Mouse (Mus musculus): ENCODE data around the gene Fam50a. TPM values are rescaled to one million over a fixed set of nuclear protein-coding genes. Genes with fewer than 3 reads are reported as not detected.
A peak's percentile ranks its signal among the peaks of the same experiment; 100 is the strongest.

Fam50a gene
- polyA plus RNA-seq, 1 experiment from 2014 or later, result 68.1 TPM

GRCm38 (mm10) chrX:74282395-74283091, 30.3 kb upstream of the Fam50a start:
- 19% methylated on average over 39 of the region's 39 CpGs for WGBS
- Histone ChIP-seq H3K9me3 (no peaks in the 10 kb centered on the region), H3K4me2 (peak overlapping the region; percentile 69), H3K36me3 (no peaks in the 10 kb centered on the region), H3K27me3 (peaks cover 17% of the 10 kb centered on the region), H3K27ac (peak overlapping the region; percentile 84), H3K9ac (replicated peaks) (peak overlapping the region; percentile 73), H3K4me3 (replicated peaks) (peak overlapping the region; percentile 60), H3K4me1 (replicated peaks) (peaks cover 10% of the 10 kb centered on the region; the same call in 1 of the 2 replicates)
- peak; percentile 63 for ATAC-seq (ENCODE audit: insufficient number of reproducible peaks, insufficient read depth, low FRiP score, low TSS enrichment, low read depth)

DNA sequence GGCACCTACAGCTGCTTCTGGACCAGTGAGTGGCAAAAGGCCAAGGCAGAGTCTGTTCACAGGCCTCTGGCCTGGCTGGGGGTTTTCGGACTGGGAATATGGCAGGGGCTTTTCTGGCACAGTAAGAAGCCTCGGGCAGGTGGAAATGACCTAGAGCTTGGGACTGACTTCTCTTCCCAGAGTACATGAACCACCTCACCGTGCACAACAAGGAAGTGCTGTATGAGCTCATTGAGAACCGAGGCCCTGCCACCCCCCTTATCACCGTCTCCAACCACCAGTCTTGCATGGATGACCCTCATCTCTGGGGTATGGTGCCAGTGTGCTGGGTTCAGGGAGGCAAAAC, 29.8 kb upstream of the Fam50a start:
- Histone ChIP-seq H3K27me3 (peaks cover 17% of the 10 kb centered on the region), H3K9ac (replicated peaks) (peak overlapping the region; percentile 73), H3K4me3 (replicated peaks) (peak overlapping the region; percentile 60), H3K9me3 (no peaks in the 10 kb centered on the region), H3K27ac (peak overlapping the region; percentile 84; the same call in 1 of the 2 replicates), H3K4me1 (replicated peaks) (peaks cover 10% of the 10 kb centered on the region; the same call in 1 of the 2 replicates), H3K36me3 (0 out of 2 replicates have a peak, but pooled peaks cover under 1% of the 10 kb centered on the region), H3K4me2 (peak overlapping the region; percentile 69)
- ATAC-seq (ENCODE audit: insufficient number of reproducible peaks, insufficient read depth, low FRiP score, low TSS enrichment, low read depth), result peak; percentile 7; the same call in 1 of the 2 replicates
- WGBS, result 32% methylated on average over 5 of the region's 5 CpGs

GRCm38 (mm10) chrX:74293431-74293830, 19.4 kb upstream of the Fam50a start:
- 77% methylated on average over 4 of the region's 4 CpGs for WGBS
- no peaks in the 10 kb centered on the region for H3K27me3 ChIP-seq
- no peak overlapping the region for H3K4me2 ChIP-seq
- no peaks in the 10 kb centered on the region for H3K4me1 ChIP-seq (replicated peaks)
- H3K9me3 ChIP-seq, result no peaks in the 10 kb centered on the region
- ATAC-seq (ENCODE audit: insufficient number of reproducible peaks, insufficient read depth, low FRiP score, low TSS enrichment, low read depth), result no peak
- no peak overlapping the region for H3K4me3 ChIP-seq (replicated peaks)
- H3K27ac ChIP-seq, result no peak overlapping the region
- no peak overlapping the region for H3K9ac ChIP-seq (replicated peaks)
- H3K36me3 ChIP-seq, result peaks cover 18% of the 10 kb centered on the region

DNA sequence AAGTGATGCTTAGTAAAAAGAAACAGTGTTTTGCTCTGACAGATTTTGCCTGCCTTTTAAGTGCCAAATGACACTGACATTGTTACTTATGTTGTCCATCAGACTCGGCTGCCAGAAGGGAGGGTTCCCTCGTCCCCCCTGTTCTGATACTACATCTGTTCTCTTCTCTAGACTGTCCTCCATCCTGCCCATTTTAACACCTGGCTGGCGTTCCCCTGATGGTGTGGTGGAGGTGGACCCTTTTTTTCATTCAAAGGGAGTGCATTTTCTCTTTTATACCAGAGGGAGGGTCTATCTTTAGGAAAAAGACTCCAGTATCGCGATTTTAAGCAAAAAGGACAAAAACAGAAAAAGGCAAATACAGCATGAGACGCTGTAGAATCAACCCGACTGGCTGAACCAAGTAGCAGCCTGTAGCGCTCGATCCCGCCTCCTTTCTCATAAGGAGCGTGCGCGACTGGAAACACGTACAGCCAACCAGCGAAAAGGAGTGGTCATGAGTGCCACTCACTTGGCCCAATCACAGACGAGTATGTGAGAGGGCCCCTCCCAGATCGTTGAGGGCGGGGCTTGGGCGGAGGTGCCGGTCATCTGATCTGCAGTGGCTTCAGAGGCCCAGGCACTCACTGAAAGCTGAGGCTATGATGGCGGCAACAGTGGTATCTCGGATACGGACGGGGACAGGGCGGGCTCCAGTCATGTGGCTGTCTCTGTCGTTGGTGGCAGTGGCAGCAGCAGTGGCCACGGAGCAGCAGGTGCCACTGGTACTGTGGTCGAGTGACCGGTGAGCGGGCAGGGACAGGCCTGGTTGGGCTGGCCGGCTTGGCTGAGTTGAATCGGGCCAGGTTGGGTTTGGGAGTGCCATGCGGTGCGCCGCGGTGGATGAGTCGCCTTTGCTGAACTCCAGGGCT, 16.0 kb upstream of the Fam50a start, which contains the start of gene Atp6ap1:
TSS of gene Atp6ap1 (plus strand) at position 560 of the 911 bp plus-strand sequence.
- H3K27ac ChIP-seq, result peak within 1 kb of the TSS; percentile 62; the same call in 1 of the 2 replicates
- H3K4me2 ChIP-seq, result peak within 1 kb of the TSS; percentile 63
- H3K36me3 ChIP-seq, result peaks cover 22% of the 10 kb centered on the region
- WGBS, result 13% methylated on average over 37 of the region's 37 CpGs
- no peaks in the 10 kb centered on the region for H3K4me1 ChIP-seq (replicated peaks)
- H3K27me3 ChIP-seq, result no peaks in the 10 kb centered on the region; the same call in 1 of the 2 replicates
- no peaks in the 10 kb centered on the region for H3K9me3 ChIP-seq
- ATAC-seq (ENCODE audit: insufficient number of reproducible peaks, insufficient read depth, low FRiP score, low TSS enrichment, low read depth), result peak; percentile 96
- peak within 1 kb of the TSS; percentile 62 for H3K4me3 ChIP-seq (replicated peaks)
- peak within 1 kb of the TSS; percentile 67 for H3K9ac ChIP-seq (replicated peaks)

GRCm38 (mm10) chrX:74298348-74298747, 14.5 kb upstream of the Fam50a start:
- no peak overlapping the region for H3K27ac ChIP-seq
- WGBS, result 100% methylated on average over 1 of the region's 1 CpGs
- no peaks in the 10 kb centered on the region; the same call in 1 of the 2 replicates for H3K27me3 ChIP-seq
- no peak overlapping the region for H3K9ac ChIP-seq (replicated peaks)
- no peak overlapping the region for H3K4me2 ChIP-seq
- no peak for ATAC-seq (ENCODE audit: insufficient number of reproducible peaks, insufficient read depth, low FRiP score, low TSS enrichment, low read depth)
- peaks cover 38% of the 10 kb centered on the region for H3K36me3 ChIP-seq
- no peaks in the 10 kb centered on the region for H3K4me1 ChIP-seq (replicated peaks)
- H3K9me3 ChIP-seq, result no peaks in the 10 kb centered on the region
- no peak overlapping the region for H3K4me3 ChIP-seq (replicated peaks)

DNA sequence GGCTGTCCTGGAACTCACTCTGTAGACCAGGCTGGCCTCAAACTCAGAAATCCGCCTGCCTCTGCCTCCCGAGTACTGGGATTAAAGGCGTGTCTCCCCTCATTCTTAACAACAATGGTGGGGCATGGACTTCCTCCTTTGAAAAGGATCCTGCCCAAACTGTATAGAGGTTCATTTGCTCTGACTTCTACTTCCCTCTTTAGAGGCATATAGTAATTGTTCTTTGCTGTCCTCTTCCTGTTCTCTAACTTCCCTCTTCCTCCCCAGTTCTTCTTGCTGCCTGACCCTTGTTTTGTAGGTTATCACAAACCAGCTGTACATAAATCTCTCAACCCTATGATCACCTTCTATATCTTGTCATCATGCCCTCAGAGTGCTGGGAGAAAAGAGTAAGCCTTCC, 13.1 kb upstream of the Fam50a start:
- H3K9me3 ChIP-seq, result no peaks in the 10 kb centered on the region
- ATAC-seq (ENCODE audit: insufficient number of reproducible peaks, insufficient read depth, low FRiP score, low TSS enrichment, low read depth), result no peak
- 76% methylated on average over 3 of the region's 3 CpGs for WGBS
- no peak overlapping the region for H3K4me3 ChIP-seq (replicated peaks)
- no peak overlapping the region for H3K4me2 ChIP-seq
- H3K4me1 ChIP-seq (replicated peaks), result no peaks in the 10 kb centered on the region
- no peak overlapping the region for H3K9ac ChIP-seq (replicated peaks)
- no peak overlapping the region for H3K27ac ChIP-seq
- peaks cover 45% of the 10 kb centered on the region for H3K36me3 ChIP-seq
- H3K27me3 ChIP-seq, result no peaks in the 10 kb centered on the region; the same call in 1 of the 2 replicates

- Histone ChIP-seq H3K9me3 (no peaks in the 10 kb centered on the region), H3K36me3 (peaks cover 73% of the 10 kb centered on the region), H3K4me2 (peak within 1 kb of the TSS; percentile 75), H3K4me3 (replicated peaks) (peak within 1 kb of the TSS; percentile 58), H3K4me1 (replicated peaks) (no peaks in the 10 kb centered on the region; the same call in 1 of the 2 replicates), H3K9ac (replicated peaks) (peak within 1 kb of the TSS; percentile 68), H3K27ac (peak within 1 kb of the TSS; percentile 90), H3K27me3 (no peaks in the 10 kb centered on the region)
- ATAC-seq (ENCODE audit: insufficient number of reproducible peaks, insufficient read depth, low FRiP score, low TSS enrichment, low read depth), result peak; percentile 50
- WGBS, result 16% methylated on average over 37 of the region's 41 CpGs
Measured at GRCm38 (mm10) chrX:74304867-74305700, 7.7 kb upstream of the Fam50a start, which contains the start of gene Gdi1. Gene Gdi1, plus strand, starts transcription at chrX:74304998.

DNA sequence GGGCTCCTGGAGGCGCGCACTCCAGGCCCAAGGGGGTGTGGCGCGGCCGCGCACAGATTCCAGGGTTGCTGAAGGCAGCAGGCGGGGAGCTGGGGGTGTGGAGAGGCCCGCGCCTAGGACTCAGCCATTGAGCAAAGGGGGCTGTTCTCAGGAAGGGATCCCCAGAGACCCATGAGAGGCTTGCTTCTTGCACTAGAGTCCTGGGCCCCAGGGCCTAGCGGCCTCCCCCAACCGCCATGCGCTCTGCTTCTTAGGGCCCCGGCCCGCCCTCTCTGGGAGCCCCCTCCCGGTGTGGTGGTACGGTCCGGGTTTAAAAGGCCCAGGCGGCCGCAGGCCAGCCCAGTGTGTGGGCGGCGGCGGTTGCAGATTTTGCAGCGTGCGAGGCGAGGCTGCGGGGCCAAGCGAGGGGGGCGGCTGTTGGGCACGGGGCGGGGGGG, 15.9 kb downstream of the Fam50a start, which contains the start of gene Plxna3:
TSS of gene Plxna3 (plus strand) at position 342 of the 437 bp plus-strand sequence.
- H3K4me2 ChIP-seq, result peak within 1 kb of the TSS; percentile 66
- peak within 1 kb of the TSS; percentile 60 for H3K9ac ChIP-seq (replicated peaks)
- no peaks in the 10 kb centered on the region for H3K27me3 ChIP-seq
- peak within 1 kb of the TSS; percentile 80; the same call in 1 of the 2 replicates for H3K27ac ChIP-seq
- WGBS, result 13% methylated on average over 29 of the region's 30 CpGs
- H3K4me3 ChIP-seq (replicated peaks), result peak within 1 kb of the TSS; percentile 49
- ATAC-seq (ENCODE audit: insufficient number of reproducible peaks, insufficient read depth, low FRiP score, low TSS enrichment, low read depth), result peak; percentile 92
- H3K4me1 ChIP-seq (replicated peaks), result no peaks in the 10 kb centered on the region; the same call in none of the 2 replicates
- no peaks in the 10 kb centered on the region for H3K9me3 ChIP-seq
- H3K36me3 ChIP-seq, result peaks cover 19% of the 10 kb centered on the region; the same call in 1 of the 2 replicates

DNA sequence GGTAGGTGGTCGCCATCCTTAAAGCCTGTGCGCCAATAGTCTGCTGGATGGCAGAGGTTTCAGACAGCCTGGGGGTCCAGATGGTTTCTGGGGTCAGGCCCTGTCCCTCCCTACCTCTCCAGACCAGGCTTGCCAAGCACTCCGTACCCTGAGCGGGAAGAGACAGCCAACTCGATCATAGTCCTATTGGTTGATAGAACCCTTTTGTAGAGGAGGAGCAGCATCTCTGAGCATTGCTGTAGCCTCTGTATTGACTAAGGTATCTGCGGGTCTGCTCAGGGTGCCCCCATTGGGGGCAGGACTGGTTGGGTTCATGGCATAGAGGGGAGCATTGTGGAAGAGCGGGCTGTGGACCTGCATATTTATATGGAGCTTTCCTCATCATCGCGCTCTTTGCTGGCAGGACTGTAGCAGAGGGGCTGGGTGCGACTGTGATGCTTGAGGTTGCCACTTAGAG, 16.4 kb downstream of the Fam50a start:
- peak overlapping the region; percentile 66 for H3K4me2 ChIP-seq
- H3K4me3 ChIP-seq (replicated peaks), result peak overlapping the region; percentile 49
- H3K27me3 ChIP-seq, result no peaks in the 10 kb centered on the region
- no peaks in the 10 kb centered on the region; the same call in none of the 2 replicates for H3K4me1 ChIP-seq (replicated peaks)
- no peaks in the 10 kb centered on the region for H3K9me3 ChIP-seq
- peaks cover 24% of the 10 kb centered on the region; the same call in 1 of the 2 replicates for H3K36me3 ChIP-seq
- H3K27ac ChIP-seq, result 0 out of 2 replicates have a peak overlapping the region, but pooled peaks have one; percentile 80
- peak; percentile 35; the same call in 1 of the 2 replicates for ATAC-seq (ENCODE audit: insufficient number of reproducible peaks, insufficient read depth, low FRiP score, low TSS enrichment, low read depth)
- WGBS, result 24% methylated on average over 8 of the region's 10 CpGs
- peak overlapping the region; percentile 60 for H3K9ac ChIP-seq (replicated peaks)
